Mouse (Mus musculus): ENCODE measurements around the gene Cramp1l.
"Not testable (repeated sequence)": the region's sequence is repeated elsewhere in the genome, so short reads cannot be mapped to it uniquely, and the experiment has no call there.

The Cramp1l gene

GRCm38 (mm10) chr17:24994721-24995120, 20.9 kb downstream of the Cramp1l start:
- H3K36me3 ChIP-seq (ENCODE audit: insufficient read depth, low read length): peaks cover 98% of the 10 kb centered on the region
- TF ChIP-seq NANOG (IDR thresholded peaks at IDR 0.05; ENCODE audit: borderline replicate concordance, low read length): no peak
- H3K9me3 ChIP-seq (ENCODE audit: low read length): no peaks in the 10 kb centered on the region
- no peaks in the 10 kb centered on the region for H3K4me1 ChIP-seq (replicated peaks; ENCODE audit: low read depth, low read length)
- no peaks in the 10 kb centered on the region for H3K27me3 ChIP-seq (ENCODE audit: insufficient read depth, low read length)
- H3K4me3 ChIP-seq (replicated peaks; ENCODE audit: low read length): no peak overlapping the region

DNA sequence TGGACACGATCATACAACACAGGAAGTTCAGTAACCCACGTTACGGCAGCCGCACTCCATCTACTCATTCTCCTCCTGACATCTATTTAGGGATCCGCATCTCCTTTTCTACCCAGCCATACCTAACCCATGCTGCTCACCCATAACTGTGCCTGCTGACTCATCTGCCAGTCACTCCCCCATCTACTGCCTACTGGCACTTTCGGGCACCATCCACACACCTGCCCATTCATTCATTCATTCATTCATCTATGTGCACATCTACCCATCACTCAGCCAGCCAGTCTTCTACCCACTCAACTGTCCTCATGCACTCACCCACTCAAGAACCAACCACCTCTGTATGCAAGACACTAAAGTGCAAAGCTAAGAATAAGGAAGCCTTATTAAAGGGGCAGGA, 28.4 kb downstream of the Cramp1l start:
- H3K27me3 ChIP-seq (ENCODE audit: insufficient read depth, low read length): no peaks in the 10 kb centered on the region
- peaks cover 19% of the 10 kb centered on the region for H3K4me1 ChIP-seq (replicated peaks; ENCODE audit: low read depth, low read length)
- no peaks in the 10 kb centered on the region for H3K9me3 ChIP-seq (ENCODE audit: low read length)
- peaks cover 93% of the 10 kb centered on the region for H3K36me3 ChIP-seq (ENCODE audit: insufficient read depth, low read length)
- TF ChIP-seq CTCF (conservative IDR thresholded peaks at IDR 0.05; ENCODE audit: low read length): no peak
- TF ChIP-seq NANOG (IDR thresholded peaks at IDR 0.05; ENCODE audit: borderline replicate concordance, low read length): no peak
- H3K4me3 ChIP-seq (replicated peaks; ENCODE audit: low read length): no peak overlapping the region

GRCm38 (mm10) chr17:24960852-24961715, 54.5 kb downstream of the Cramp1l start:
- H3K4me3 ChIP-seq (replicated peaks; ENCODE audit: low read length): peak overlapping the region; percentile 73
- no peaks in the 10 kb centered on the region for H3K27me3 ChIP-seq (ENCODE audit: insufficient read depth, low read length)
- peaks cover 30% of the 10 kb centered on the region for H3K4me1 ChIP-seq (replicated peaks; ENCODE audit: low read depth, low read length)
- no peak for TF ChIP-seq CTCF (conservative IDR thresholded peaks at IDR 0.05; ENCODE audit: low read length)
- no peak for TF ChIP-seq NANOG (IDR thresholded peaks at IDR 0.05; ENCODE audit: borderline replicate concordance, low read length)
- TF ChIP-seq POU5F1 (IDR thresholded peaks at IDR 0.05; ENCODE audit: borderline replicate concordance, low read length): no peak
- no peaks in the 10 kb centered on the region for H3K9me3 ChIP-seq (ENCODE audit: low read length)
- peaks cover 68% of the 10 kb centered on the region for H3K36me3 ChIP-seq (ENCODE audit: insufficient read depth, low read length)

GRCm38 (mm10) chr17:24960135-24960851, 55.3 kb downstream of the Cramp1l start, which contains the start of gene Jpt2:
Jpt2 (minus strand) TSS chr17:24960689.
- H3K4me3 ChIP-seq (replicated peaks; ENCODE audit: low read length): peak within 1 kb of the TSS; percentile 96
- TF ChIP-seq NANOG (IDR thresholded peaks at IDR 0.05; ENCODE audit: borderline replicate concordance, low read length) (no peak), POU5F1 (IDR thresholded peaks at IDR 0.05; ENCODE audit: borderline replicate concordance, low read length) (no peak), CTCF (conservative IDR thresholded peaks at IDR 0.05; ENCODE audit: low read length) (no peak)
- no peaks in the 10 kb centered on the region for H3K9me3 ChIP-seq (ENCODE audit: low read length)
- no peaks in the 10 kb centered on the region for H3K27me3 ChIP-seq (ENCODE audit: insufficient read depth, low read length)
- peaks cover 68% of the 10 kb centered on the region for H3K36me3 ChIP-seq (ENCODE audit: insufficient read depth, low read length)
- peaks cover 35% of the 10 kb centered on the region for H3K4me1 ChIP-seq (replicated peaks; ENCODE audit: low read depth, low read length)

- peak overlapping the region; percentile 96 for H3K4me3 ChIP-seq (replicated peaks; ENCODE audit: low read length)
- peaks cover 36% of the 10 kb centered on the region for H3K4me1 ChIP-seq (replicated peaks; ENCODE audit: low read depth, low read length)
- TF ChIP-seq NANOG (IDR thresholded peaks at IDR 0.05; ENCODE audit: borderline replicate concordance, low read length) (no peak), POU5F1 (IDR thresholded peaks at IDR 0.05; ENCODE audit: borderline replicate concordance, low read length) (no peak), CTCF (conservative IDR thresholded peaks at IDR 0.05; ENCODE audit: low read length) (no peak)
- H3K36me3 ChIP-seq (ENCODE audit: insufficient read depth, low read length): peaks cover 68% of the 10 kb centered on the region
- no peaks in the 10 kb centered on the region for H3K9me3 ChIP-seq (ENCODE audit: low read length)
- no peaks in the 10 kb centered on the region for H3K27me3 ChIP-seq (ENCODE audit: insufficient read depth, low read length)
Observed at GRCm38 (mm10) chr17:24959371-24959770, 56.2 kb downstream of the Cramp1l start.

DNA sequence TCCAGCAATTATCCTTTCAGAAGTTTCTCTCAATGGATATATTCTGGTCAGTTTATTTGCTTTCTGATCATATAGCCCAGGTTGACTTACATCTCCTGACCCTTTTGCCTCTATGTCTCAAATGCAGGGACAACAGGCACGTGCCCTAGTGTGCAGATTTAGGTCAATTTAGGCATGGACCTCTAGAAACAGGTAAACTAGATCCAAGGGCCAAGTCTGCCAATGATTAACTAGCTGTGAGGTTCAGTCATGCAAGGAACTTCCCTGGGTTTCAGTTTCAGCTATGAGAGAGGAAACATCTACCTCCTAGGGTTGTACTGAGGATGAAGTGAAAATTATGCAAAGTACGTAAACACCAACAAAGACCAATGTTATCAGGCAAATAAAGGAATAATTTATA, 62.3 kb downstream of the Cramp1l start:
- Histone ChIP-seq H3K9me3 (ENCODE audit: low read length) (no peaks in the 10 kb centered on the region), H3K4me3 (replicated peaks; ENCODE audit: low read length) (no peak overlapping the region)
- TF ChIP-seq CTCF (conservative IDR thresholded peaks at IDR 0.05; ENCODE audit: low read length): no peak
- no peak for TF ChIP-seq POU5F1 (IDR thresholded peaks at IDR 0.05; ENCODE audit: borderline replicate concordance, low read length)
- no peak for TF ChIP-seq NANOG (IDR thresholded peaks at IDR 0.05; ENCODE audit: borderline replicate concordance, low read length)

GRCm38 (mm10) chr17:24950671-24951070, 64.9 kb downstream of the Cramp1l start:
- Histone ChIP-seq H3K36me3 (ENCODE audit: insufficient read depth, low read length) (peaks cover 90% of the 10 kb centered on the region), H3K4me1 (replicated peaks; ENCODE audit: low read depth, low read length) (peaks cover 60% of the 10 kb centered on the region), H3K4me3 (replicated peaks; ENCODE audit: low read length) (no peak overlapping the region), H3K27me3 (ENCODE audit: insufficient read depth, low read length) (no peaks in the 10 kb centered on the region), H3K9me3 (ENCODE audit: low read length) (no peaks in the 10 kb centered on the region)
- TF ChIP-seq POU5F1 (IDR thresholded peaks at IDR 0.05; ENCODE audit: borderline replicate concordance, low read length) (no peak), NANOG (IDR thresholded peaks at IDR 0.05; ENCODE audit: borderline replicate concordance, low read length) (no peak), CTCF (conservative IDR thresholded peaks at IDR 0.05; ENCODE audit: low read length) (no peak)

More for the DNA sequence above, 62.3 kb downstream of the Cramp1l start:
- Histone ChIP-seq H3K27me3 (ENCODE audit: insufficient read depth, low read length) (no peaks in the 10 kb centered on the region), H3K36me3 (ENCODE audit: insufficient read depth, low read length) (peaks cover 88% of the 10 kb centered on the region), H3K4me1 (replicated peaks; ENCODE audit: low read depth, low read length) (peaks cover 67% of the 10 kb centered on the region)

- Histone ChIP-seq H3K36me3 (ENCODE audit: insufficient read depth, low read length) (peaks cover 93% of the 10 kb centered on the region), H3K9me3 (ENCODE audit: low read length) (no peaks in the 10 kb centered on the region), H3K27me3 (ENCODE audit: insufficient read depth, low read length) (no peaks in the 10 kb centered on the region), H3K4me3 (replicated peaks; ENCODE audit: low read length) (no peak overlapping the region), H3K4me1 (replicated peaks; ENCODE audit: low read depth, low read length) (peaks cover 59% of the 10 kb centered on the region)
- no peak for TF ChIP-seq CTCF (conservative IDR thresholded peaks at IDR 0.05; ENCODE audit: low read length)
- TF ChIP-seq POU5F1 (IDR thresholded peaks at IDR 0.05; ENCODE audit: borderline replicate concordance, low read length): no peak
- TF ChIP-seq NANOG (IDR thresholded peaks at IDR 0.05; ENCODE audit: borderline replicate concordance, low read length): no peak
Observed at GRCm38 (mm10) chr17:24948204-24948603, 67.4 kb downstream of the Cramp1l start.

GRCm38 (mm10) chr17:24943589-24943988, 72.0 kb downstream of the Cramp1l start:
- H3K9me3 ChIP-seq (ENCODE audit: low read length); H3K4me3 ChIP-seq (replicated peaks; ENCODE audit: low read length); H3K27me3 ChIP-seq (ENCODE audit: insufficient read depth, low read length): not testable (repeated sequence)
- peaks cover 19% of the 10 kb centered on the region for H3K4me1 ChIP-seq (replicated peaks; ENCODE audit: low read depth, low read length)
- peaks cover 82% of the 10 kb centered on the region for H3K36me3 ChIP-seq (ENCODE audit: insufficient read depth, low read length)
